8 mouse cellular contexts compared by ENCODE assay signal in the genomic region with DNA sequence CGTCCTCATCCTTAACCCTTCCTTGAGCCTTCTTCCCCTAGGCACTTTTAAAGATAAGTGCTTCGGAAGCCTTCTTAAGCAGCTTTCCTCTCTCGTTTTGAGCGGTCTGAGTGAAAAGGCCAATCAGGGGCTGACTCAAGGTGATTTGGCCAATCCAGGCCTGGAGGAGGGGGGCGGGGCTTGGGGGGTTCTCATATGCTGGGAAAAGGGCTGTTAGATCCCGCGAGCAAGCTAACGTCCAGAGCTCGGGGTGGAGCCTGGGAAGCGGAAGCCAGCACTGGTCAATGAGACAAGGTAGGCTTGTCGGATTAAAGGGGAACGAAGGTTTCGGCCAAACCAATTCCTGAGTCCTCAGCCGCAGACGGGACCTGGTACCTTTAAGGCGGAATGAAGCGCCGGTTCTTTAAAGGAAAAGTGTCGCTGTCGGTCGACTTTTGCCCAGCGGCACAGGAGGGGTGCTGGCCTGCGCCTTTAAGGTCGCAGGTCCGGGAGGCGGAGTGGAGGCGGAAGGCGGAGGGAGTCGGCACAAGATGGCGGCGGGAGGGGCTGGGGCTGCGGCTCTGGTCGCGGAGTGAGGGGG. TPM values are rescaled to one million over a fixed set of nuclear protein-coding genes. Genes with fewer than 3 reads are reported as not detected.
DNase-seq lines count a peak whose midpoint lies in the region; ATAC-seq and TF ChIP-seq lines count a peak whose summit lies in the region.

Gene Tapbp, plus strand, starts transcription at position 229 of the 580 bp plus-strand sequence.
Gene Zbtb22, plus strand, starts transcription at position 234 of the 580 bp plus-strand sequence.

- H3K4me3 ChIP-seq in hindbrain, embryonic 13.5 days: peak within 1 kb of the TSS; percentile 51

- in situ Hi-C loops in Patski (cut with MboI; ENCODE audit: low pct_unique_long_range_greater_than_20kb): no loop called here

- H3K27me3 ChIP-seq in Patski: no peaks in the 10 kb centered on the region
- H3K27me3 ChIP-seq in hindbrain, embryonic 13.5 days: peaks cover 14% of the 10 kb centered on the region

- H3K4me2 ChIP-seq in hindbrain, embryonic 13.5 days: peak within 1 kb of the TSS; percentile 63

- H3K4me1 ChIP-seq in hindbrain, embryonic 13.5 days (replicated peaks): peaks cover 78% of the 10 kb centered on the region

- H3K27ac ChIP-seq in hindbrain, embryonic 13.5 days: peak within 1 kb of the TSS; percentile 83

- CTCF ChIA-PET in Patski (lab: Charles Lee): interaction anchor here (0.9 to 1.3 kb wide), 2 partner anchors 11 to 27 kb away, joined by 4 read pairs; no protein-coding TSS in a partner anchor

- H3K9me3 ChIP-seq in hindbrain, embryonic 13.5 days: no peaks in the 10 kb centered on the region

- POLR2A ChIA-PET in Patski (lab: Charles Lee): no interaction called here

- peak; percentile 92 for ATAC-seq in Patski
- peak; percentile 91 for ATAC-seq in hindbrain, embryonic 13.5 days (ENCODE audit: low FRiP score)

- peaks cover 53% of the 10 kb centered on the region for H3K36me3 ChIP-seq in hindbrain, embryonic 13.5 days

- TF ChIP-seq CTCF in Patski (IDR thresholded peaks at IDR 0.05): no peak

- peak within 1 kb of the TSS; percentile 67 for H3K9ac ChIP-seq in hindbrain, embryonic 13.5 days

- DNase-seq in Patski (ENCODE audit: low read depth, low spot score): peak; percentile 98
- peak; percentile 98 to 99 for DNase-seq in cerebellum, postnatal 14 days
- peak; percentile 93 to 97 for DNase-seq in frontal cortex, postnatal 14 days (ENCODE audit: low spot score in 2 of 2)
- DNase-seq in layer of hippocampus, postnatal 25 days (ENCODE audit: extremely low spot score in 1 of 2, low spot score in 1 of 2): peak; percentile 83 to 85
- DNase-seq in lung, postnatal 25 days (ENCODE audit: low spot score): peak; percentile 99
- DNase-seq in retina, embryonic 14.5 days (ENCODE audit: low spot score): peak; percentile 98
- DNase-seq in thymus, postnatal 4 days: peak; percentile 94

- WGBS in hindbrain, embryonic 13.5 days: under 1% methylated on average over 30 of the region's 34 CpGs

RNA-seq across cellular contexts. Expression of gene Tapbp, which starts in this region (rescaled TPM):
- 155 TPM for polyA plus RNA-seq in Patski (2021)
- 26.8 and 29.2 TPM in 2 replicates for polyA plus RNA-seq in hindbrain, embryonic 13.5 days (2015; fragmentation: Nextera tagmentation; extraction: Ambion mirVana)
- total RNA-seq in layer of hippocampus, postnatal 25 days (2021): 10 to 100 TPM; 36.2 to 37.0 TPM

RNA-seq across cellular contexts. Expression of gene Zbtb22, which starts in this region (rescaled TPM):
- 30.7 TPM for polyA plus RNA-seq in Patski (2021)
- polyA plus RNA-seq in hindbrain, embryonic 13.5 days (2015; fragmentation: Nextera tagmentation; extraction: Ambion mirVana): 16.8 and 18.7 TPM in 2 replicates
- 10 to 100 TPM; 27.7 to 29.6 TPM for total RNA-seq in layer of hippocampus, postnatal 25 days (2021)

Comparison
In these comparisons a context has a peak if more than half of its experiments do, and no peak if none do; other contexts are left out.
1. Peak in every context shown above with its lines: DNase-seq, ATAC-seq, H3K4me3 ChIP-seq and H3K27ac ChIP-seq.